Mouse (Mus musculus) kidney, adult 9 months (tissue): ENCODE results near the gene C130032M10Rik.

Experiments
- DNase-seq: peaks from one replicate; pipeline ENCODE4 v3.0.0; 2022

The C130032M10Rik gene

DNA sequence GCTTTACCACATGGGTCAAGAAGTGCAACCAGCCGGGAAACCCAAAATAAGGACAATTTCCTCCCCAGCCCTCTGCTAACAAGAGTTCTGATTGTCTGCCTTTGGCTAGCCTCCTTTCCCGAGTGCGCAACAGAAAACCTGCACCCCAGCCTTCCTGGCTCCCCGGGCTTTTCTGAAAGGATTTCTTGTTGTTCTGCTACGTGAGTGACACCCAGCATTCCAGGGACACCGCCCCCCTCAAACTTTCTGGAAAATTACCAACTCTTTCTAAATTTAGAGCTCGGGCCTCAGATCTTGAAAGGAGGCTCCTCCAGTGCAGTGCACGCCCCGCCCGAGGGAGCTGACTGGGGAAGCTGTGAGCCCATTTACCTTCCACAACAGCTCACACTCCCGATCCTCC lies at the start of gene C130032M10Rik:
C130032M10Rik (plus strand) TSS at position 334 of the 400 bp plus-strand sequence.
- DNase-seq = no peak

- DNase-seq = no peak
These were observed 48.6 kb upstream of the C130032M10Rik start for GRCm38 (mm10) chr9:114466871-114467270.

DNA sequence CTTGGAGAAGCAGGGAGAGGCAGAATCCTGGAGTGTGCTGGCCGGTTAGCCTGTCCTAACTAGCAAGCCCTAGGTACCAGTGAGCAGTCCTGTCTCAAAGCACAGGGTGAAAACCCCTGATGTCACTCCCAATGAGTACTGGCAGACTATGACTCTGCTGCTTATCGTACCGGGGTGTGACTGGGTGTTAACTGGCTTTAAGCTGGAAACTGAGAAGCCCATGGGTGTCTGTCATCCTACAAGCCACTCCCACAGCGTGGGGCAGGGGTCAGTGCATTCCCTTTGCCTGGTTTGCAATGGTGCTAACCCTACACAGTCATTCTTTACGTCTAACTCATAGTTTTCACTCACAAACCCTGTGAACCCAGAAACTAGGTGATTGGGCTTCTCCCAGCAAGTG lies 47.3 kb upstream of the C130032M10Rik start:
- DNase-seq = no peak

DNA sequence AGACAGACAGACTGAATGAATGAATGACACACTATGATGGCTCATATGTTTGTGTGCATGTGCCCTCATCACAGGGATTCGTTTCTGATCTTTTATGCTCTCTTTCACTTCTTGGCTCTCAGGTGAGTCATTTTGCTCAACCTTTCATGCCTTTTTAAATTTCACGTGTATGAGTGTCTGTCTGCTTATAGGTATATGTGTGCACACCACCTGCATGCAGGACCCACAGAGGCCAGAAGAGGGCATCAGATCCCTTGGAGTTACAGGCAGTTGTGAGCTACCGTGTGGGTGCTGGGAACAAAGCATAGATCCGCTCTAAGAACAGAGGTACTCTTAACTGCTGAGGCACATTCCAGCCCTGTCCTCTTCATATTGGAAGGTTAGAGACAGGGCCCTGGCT lies 46.8 kb upstream of the C130032M10Rik start:
- no peak for DNase-seq

GRCm38 (mm10) chr9:114471892-114472291 lies 43.6 kb upstream of the C130032M10Rik start:
- DNase-seq = no peak

DNA sequence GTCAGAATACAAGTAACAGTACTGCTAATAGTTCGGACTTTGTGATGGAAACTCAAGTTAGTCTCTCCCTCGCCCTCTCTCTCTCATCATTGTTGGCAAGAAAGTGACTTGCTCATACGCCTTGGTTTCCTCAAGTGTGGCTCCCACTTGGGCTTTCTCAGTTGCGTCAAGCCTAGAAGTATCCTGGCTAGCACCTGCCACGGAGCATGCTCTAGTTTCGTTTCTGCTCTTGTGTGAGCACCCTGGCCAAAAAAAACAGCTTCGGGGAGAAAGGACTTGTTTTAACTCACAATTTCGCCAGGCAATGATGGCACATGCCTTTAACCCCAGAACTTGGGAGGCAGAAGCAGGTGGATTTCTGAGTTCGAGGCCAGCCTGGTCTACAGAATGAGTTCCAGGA lies 38.5 kb upstream of the C130032M10Rik start:
- no peak for DNase-seq

DNA sequence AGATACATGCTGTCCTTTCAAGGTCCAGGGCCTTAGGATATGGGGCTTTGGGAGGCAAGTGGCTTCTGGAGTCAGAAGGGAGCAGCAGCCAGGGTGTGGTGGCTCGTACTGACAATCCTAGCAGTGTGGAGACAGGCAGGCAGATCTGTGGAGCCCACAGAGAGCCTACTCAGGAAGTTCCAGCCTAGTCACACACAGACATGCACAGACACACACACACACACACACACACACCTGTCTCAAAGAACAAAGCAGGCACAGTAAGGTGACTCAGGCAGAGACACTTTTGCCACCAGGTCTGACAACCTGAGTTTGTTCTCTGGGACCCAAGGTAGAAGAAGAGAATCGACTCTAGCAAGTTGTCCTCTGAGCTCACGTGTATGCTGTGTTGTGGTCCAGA lies 34.6 kb upstream of the C130032M10Rik start:
- no peak for DNase-seq

GRCm38 (mm10) chr9:114484771-114485170 lies 30.7 kb upstream of the C130032M10Rik start:
- DNase-seq = no peak

GRCm38 (mm10) chr9:114486808-114487207 lies 28.7 kb upstream of the C130032M10Rik start:
- DNase-seq = no peak

DNA sequence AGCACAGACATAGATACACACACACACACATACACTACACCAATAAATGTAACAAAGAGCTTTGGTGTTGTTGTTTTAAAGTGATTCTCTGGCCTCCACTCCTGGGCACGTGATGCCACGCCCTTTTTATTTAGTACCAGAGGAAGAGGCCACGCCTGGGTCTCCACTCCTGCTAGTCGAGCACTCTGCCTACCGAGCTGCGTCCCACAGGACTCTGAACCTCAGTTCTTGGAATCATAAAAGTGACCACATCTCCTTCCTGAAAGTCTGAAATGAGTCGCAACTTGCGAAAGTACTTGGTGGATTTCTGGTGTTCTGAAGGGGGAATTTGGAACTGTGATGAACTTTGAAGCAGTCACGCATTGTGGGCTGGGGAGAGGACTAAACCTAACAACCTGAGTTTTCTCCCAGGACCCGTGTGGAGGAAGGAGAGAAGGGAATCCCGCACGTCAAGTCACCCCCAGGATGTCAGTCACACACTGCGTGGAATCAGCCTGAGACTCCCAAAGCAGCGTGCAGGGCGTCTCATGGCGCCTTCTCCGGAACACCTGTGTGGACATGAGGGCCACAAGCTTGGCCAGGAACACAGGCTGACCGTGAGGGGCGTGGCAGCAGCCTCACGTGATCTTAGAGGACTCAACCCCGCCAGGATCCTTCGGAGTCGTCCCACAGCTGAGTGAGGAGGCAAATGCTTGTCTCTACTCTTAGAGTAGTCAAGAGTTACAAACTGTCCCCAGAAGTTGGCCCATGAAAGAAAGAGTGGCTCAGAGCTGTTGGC lies 27.8 kb upstream of the C130032M10Rik start:
- DNase-seq = no peak

GRCm38 (mm10) chr9:114496469-114496868 lies 19.0 kb upstream of the C130032M10Rik start:
- no peak for DNase-seq

DNA sequence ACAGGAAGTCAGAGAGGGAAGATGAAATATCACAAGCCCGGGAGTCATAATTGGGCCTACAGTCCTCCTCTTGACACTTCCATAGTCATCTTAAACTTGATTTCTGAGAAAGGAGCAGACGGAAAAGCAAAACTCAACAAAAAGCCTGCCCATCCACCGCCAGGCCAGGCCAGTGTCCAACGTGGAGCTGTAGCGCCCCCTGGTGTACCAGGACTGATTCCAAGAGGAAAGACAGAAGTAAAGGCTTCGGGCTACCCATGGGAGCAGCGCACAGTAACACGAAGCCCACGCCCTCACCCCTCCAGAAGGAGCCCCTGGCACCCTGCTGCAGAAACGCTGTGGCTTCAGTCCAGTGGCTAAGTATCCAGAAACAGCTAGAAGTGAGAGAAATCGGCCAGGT lies 17.3 kb upstream of the C130032M10Rik start:
- DNase-seq = peak; percentile 86

GRCm38 (mm10) chr9:114499783-114500515 lies 15.5 kb upstream of the C130032M10Rik start:
- DNase-seq = peak; percentile 80

DNA sequence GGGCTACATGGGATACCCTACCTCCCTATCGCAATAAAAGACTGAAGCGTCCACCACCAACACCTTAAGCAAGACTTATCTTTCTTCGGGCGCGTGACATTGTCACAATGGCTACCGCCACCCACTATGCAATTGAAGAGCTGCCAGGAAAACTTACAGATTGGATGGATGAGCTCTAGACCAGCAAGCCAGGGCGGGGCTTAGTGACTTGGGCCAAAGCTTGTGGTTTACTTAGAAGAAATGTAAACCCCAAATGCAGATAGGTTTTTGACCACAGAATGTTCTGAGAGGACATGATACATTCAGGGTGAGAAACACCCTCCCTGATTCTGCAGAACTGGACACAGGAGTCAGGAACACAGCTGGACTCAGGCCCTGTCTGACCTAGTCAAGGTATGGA lies 14.4 kb upstream of the C130032M10Rik start:
- no peak for DNase-seq

- no peak for DNase-seq
These were observed 13.6 kb upstream of the C130032M10Rik start for GRCm38 (mm10) chr9:114501913-114502312.

- DNase-seq = no peak
These were observed 12.6 kb upstream of the C130032M10Rik start for GRCm38 (mm10) chr9:114502711-114503427.

DNA sequence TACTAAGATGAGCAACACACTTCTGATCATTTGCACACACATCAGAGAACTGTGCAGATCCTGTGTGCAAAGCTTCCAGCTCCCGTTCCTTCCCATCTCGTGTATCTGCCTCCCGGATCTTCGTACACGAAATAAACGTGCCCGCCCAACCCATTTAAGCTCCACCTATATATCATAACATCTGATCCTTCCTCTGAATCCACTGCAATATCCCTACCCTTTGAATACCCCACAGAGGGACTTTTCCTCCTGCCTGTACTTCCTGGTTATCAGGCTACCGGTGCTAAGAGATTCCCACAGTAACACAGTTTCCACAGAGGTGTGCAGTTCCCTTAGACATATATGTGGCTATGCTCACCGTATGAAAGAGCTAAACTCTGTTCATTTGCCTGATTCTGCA lies 10.7 kb upstream of the C130032M10Rik start, which contains the start of gene Ccr4:
Ccr4 (minus strand) TSS at position 101 of the 400 bp plus-strand sequence.
- DNase-seq = no peak

- no peak for DNase-seq
These were observed 8.9 kb upstream of the C130032M10Rik start for GRCm38 (mm10) chr9:114506564-114506963.

- DNase-seq = no peak
These were observed 8.1 kb upstream of the C130032M10Rik start for GRCm38 (mm10) chr9:114507421-114507820.

GRCm38 (mm10) chr9:114509785-114510184 lies 5.7 kb upstream of the C130032M10Rik start:
- DNase-seq = no peak

DNA sequence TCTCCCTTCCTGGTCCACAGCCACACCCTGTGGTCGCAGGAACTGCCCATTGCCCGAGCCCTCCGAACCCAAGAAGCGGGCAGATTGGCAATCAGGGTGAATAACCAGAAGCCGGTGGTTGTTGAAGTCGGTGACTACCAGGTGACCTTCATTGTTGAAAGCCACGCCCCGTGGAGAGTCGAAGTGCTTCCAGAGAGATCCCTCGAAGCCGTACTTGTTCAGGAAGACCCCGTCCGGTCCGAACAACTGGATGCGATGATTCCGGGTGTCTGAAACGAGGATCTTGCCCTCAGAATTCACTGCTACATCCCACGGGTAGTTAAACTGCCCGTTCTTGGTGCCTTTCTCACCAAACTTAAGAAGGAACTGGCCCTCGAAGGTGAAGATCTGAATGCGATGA lies 2.7 kb upstream of the C130032M10Rik start:
- DNase-seq = no peak

DNA sequence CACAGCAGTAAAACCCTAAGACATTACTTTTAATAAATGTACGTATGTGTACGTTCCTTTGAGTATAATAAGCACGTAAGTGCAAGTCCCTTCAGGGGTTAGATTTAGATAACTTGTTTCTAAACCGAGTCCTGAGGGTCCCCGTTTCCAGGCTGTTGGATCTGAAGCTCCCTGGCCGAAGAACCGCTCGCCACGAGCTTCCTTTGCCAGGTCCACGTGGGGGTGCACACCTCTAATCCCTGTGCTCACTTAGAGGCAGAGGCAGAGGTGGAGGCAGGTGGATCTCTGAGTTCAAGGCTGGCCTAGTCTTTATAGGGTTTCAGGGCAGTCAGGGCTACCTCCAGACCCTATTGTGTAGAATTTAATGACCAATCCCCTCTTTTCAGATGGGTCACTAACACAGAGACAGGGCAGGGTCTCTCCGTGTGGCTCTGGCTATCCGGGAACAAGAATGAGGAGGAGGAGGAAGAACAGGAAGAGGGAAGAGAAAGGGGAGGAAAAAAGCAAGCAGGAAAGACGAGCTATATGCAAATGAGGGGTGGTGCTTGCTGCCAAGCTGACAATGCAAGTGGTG lies 2.5 kb downstream of the C130032M10Rik start:
- no peak for DNase-seq
